Mouse (Mus musculus) c-Kit-positive CD71-positive TER-119-positive erythroid progenitor cells, embryonic 14.5 days (primary cell): ENCODE results near the gene Vti1a.

Source experiments
- DNase-seq: peaks from one replicate; pipeline ENCODE4 v3.0.0-alpha.2; 2013; ENCODE audit warnings: low spot score

Gene Vti1a

DNA sequence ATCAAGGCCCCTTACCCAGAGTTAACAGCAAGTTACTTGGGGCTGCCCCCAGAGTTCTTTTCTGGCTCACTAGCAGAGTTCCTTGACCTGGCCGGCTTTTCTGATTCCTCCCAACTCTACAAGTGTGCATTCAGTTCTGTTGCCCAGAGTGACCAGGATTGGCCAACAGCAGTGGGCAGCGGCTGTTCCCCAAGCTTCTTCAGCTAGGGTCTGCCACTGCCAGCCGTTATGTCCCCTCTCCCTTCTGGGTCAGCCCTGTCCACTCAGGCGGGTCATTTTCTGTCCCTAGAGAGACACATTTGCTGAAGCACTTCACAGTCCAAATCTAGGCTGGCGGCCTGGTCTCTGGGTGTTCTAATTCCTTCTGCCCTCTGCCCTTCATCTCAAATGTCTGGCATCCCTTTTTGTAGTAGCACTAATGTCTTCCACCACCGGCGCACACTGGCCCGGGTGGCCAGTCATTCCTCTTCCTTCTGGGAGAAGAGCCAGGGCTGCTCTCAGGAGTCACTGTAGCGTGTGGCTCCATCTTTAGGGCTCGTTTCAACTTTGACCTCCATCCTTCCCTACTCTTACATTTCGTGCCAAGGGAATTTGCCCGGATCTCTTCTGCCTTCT, 305.0 kb downstream of the Vti1a start:
- no peak for DNase-seq

DNA sequence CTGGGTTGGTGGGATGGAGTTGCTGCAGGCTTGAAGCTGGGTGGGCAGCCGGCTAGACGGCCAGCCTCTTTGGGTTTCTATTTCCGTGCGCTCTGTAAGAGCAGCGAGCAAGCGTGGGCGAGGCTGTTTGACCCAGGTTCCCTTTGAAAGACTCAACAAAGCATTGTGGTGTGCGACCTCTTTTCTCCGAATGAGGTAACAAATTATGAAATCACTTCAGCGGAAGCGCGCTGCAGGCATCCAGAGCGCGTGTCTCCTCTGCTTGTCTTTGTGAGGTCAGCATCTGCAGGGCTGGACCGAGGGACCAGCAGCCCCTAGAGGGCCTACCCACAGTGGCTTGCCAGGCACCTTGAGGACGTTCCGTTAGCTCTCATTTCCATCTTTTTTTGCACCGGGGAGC, 306.7 kb downstream of the Vti1a start:
- no peak for DNase-seq

DNA sequence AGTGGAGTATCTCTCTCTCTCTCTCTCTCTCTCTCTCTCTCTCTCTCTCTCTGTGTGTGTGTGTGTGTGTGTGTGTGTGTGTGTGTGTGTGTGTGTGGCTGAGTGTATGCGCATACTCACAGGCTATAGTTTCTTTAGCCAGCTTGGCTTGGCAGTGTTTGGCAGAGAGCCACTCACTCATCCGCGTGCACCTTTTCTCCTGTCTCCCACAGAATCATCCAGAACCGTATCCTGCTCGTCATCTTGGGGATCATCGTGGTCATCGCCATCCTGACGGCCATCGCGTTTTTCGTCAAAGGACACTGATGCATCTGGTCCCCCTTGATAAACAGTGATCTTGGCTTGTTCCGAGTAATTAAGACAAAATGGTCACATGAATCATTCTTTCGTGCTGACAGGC, 307.5 kb downstream of the Vti1a start:
- no peak for DNase-seq

DNA sequence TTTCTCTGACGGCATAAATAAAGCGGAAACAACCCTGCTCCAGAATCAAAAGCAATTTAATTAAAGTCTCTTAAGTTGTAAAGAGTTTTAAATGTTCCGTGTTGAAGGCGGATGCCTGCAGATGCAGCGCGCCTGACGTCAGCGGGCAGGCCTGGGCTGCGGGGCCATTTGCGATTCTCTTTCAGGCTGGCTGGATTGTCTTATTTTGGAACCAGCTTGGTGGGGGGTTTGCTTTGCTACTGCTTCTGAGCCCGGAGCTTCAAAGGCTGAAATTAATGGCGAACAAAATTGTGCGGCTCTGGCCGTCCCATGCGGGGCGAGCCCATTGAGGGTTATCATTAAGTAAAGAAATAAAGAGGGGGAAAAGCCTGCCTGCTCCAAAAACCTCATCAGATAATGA, 310.4 kb downstream of the Vti1a start:
- DNase-seq, result no peak

DNA sequence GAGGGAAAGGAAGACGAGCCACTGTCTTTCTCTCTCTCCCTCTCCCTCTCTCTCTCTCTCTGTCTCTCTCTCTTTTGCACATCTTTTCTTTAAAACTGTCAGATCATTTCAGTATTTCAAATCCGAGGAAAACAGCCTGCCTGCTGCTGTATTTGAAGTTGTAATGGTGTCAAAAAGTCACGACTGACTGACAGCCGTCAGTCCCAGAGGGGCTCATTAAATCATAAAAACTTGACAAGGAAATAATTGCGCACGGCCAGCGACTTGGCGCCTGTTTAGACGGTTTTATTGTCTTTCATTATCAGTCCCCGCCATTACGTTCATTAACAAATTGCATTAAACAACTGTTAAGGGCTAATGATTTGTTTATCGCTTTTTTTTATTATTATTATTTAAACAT, 310.9 kb downstream of the Vti1a start:
- no peak for DNase-seq

DNA sequence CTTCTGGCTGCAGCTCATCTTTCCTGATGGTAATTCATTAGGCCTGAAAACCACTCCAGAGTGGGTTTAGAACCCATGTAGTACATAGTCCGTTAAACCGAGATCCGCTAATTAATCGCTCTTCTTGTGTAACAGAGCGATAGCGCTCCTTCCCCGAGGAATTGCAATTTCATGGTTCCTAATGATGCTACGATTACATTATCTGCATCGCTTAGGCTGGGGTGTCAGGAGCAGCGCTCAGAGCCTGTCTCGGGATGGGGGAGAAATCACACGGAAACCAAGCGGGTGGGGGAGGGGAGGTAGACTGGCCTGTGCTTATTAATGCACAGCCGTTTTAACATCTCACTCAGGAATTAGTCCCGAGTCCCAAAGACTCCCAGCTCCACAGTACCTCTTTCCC, 319.4 kb downstream of the Vti1a start:
- DNase-seq, result no peak

DNA sequence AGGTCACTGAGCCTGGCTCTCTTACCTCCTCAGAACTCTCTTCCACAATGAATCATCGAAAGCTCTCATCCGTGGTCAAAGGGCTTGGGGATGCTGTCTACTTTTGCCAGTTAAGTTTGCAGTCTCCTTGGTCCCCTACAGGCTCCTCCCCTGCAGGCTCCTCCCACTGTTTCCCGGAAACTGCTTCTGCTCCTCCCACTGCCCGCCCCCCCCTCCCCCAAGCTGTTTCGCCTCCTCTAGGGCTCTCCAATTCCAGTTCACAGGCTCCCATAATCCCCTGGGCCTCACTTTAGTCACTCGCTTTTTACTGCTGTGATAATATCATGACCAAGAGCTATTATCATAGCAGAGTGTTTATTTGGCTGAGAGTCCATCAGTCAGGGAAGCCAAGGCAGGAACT, 324.2 kb downstream of the Vti1a start:
- no peak for DNase-seq

DNA sequence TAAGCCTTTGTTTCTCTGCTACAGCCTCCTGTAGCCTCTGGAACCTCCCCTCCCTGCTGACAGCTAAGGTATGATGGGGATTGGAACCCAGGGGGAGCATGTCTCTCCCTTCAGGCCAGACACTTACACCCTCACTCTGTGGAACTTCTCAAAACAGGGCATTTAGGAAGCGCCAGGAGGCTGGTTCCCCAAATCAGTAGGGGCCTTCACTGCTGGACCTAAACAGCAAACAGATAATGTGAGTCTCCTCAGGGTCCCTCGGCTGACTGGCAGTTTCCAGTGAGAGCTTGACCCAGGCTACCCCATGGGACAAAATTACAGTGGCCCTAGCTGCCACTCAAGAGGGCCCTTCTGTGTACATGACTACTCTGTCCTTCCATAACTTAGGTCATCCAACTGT, 325.8 kb downstream of the Vti1a start:
- no peak for DNase-seq

DNA sequence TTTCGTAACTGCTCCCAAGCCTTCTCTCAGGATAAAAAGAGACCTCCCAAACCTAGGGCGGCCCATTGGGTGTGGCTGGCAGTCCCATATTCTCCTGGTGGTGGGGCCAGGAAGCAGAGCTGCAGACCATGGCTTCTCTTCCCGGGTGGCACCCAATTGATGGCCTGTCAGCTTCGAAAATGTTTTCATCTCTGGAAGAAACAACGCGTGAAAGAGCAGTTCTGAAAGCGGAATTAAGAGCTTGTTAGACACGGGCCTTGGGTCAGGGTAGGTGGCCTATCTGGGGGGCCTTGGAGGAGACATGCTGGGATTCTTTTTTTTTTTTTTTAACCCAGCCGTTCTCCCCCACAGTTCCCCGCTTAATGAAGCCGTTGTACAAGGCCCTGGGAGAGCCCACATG, 326.3 kb downstream of the Vti1a start:
- no peak for DNase-seq

DNA sequence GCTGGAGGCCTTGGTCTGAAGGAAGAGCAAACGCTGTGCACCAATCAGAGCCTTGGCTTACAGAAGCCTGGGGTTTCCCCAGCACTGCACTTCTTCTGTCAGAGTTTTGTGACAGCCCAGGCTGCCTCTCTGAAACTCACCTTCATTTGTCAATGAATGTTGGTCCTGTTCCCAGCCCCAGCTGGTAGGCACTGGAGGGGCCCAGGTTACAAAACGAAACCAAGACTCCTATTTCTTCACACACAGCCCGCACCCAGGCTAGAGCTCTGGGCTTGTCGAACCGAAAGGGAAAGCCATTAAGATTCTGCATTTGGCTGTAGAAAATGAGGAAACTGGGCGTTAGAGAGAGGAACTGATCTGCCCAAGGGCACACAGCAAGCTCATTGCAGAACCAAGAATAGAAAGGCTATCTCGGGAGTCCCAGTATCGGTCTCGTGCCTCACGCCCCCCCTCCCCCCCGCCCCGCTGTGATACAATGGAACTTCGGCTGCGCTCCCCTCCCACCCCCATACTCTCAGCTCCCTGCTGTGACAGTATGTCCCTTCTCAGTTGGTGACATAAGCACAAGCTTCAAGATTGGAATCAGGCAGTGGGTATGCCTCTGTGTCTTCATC, 327.3 kb downstream of the Vti1a start:
- DNase-seq, result peak; percentile 11

DNA sequence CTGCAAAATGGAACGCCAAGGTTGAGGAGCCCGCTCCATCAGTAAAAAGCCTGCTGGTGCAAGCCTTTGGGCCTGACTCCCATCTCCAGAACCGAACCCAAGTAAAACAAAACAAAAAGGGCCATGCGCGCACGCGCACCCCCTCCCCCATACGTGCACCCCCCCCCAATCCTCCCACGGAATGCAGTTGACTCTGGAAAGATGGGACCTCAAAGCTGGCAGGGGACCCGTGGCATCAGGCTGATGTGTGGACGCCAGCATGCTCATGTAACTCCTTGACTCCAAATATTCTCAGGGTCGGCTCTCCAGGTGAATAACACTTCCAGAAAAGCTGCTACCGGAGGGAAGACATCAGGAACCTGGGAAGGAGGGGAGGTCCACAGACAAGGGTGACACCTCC, 327.8 kb downstream of the Vti1a start:
- no peak for DNase-seq

DNA sequence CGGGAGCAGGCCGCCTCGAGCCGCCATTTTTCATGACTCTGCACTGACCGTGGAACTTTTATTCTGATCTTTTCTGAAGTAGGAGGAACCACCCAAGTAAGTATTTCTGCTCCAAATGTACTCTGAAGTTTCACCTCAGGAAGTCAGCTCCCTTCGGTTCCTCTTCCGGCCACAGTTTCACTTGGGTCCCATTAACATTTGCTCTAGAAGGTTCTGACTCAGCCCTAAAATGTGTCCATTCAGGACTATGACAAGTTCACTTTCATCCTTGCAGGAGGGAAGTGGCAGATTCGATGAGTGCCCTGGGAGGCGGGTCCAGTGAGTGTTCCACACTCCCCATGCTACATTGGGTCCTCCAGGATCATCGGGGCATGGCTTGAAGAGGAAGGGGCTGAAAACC, 333.3 kb downstream of the Vti1a start:
- DNase-seq, result no peak

DNA sequence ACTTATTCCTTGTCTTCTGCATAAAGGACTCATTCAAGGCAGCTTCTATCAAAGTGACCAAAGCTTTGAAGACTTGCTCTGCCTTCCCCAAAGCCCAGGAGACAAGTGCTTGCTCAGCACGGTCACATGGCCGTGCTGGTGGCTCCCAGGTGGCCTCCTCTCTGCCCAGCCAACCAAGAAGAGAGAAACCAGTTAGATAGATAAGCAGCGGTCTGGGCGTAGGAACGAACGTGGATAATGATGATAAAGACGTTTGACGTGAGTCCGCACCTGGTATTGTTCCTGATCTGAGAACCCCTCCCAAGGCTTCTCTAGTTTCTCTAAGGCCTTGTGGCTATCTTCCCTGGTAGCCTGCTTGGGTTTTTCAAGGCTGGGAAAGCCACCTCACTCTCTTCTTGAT, 334.9 kb downstream of the Vti1a start:
- DNase-seq, result peak; percentile 23

DNA sequence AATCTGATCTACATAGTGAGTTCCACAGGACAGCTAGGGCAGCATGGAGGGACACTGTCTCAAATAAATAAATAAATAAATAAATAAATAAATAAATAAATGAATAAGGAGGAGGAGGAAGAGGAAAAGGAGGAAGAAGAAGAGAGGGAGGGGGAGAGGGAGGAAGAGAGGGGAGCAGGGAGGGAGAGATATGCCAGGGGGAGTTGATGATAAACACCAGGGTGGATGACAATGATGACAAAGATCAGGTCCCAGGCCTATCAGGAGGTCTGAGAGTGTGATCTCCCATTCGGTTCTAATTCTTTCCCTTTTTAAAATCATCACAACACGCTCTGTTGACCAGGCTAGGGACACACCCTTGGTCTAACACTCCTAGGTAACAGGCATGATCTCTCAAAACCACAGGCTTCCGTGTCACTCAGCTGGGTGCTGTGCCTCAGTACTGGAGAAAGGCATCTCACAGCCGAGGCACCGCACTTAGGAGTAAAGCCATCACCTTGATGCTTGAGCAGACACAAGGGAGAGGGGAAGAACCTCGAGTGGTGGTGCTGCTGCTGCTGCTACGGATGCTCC, 336.7 kb downstream of the Vti1a start:
- no peak for DNase-seq

DNA sequence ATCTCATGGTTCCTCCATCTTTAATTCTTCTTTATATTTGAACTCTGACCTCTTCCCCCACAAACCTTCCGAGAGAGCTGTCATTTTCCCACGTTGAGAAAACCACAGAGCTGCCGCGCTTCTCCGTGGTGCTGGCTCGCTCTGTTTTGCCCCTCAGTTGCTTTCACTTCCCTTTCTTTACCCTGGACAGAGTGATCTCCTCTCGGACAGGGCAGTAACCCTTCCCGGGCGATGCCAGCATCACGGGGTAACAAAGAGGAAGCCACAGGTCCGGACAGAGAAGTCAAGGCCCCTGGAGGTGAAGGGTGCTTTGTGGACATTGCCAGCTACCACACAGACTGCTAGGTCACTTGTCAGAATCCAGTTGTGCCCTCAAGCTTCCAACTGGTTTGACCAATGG, 344.1 kb downstream of the Vti1a start:
- DNase-seq, result no peak

DNA sequence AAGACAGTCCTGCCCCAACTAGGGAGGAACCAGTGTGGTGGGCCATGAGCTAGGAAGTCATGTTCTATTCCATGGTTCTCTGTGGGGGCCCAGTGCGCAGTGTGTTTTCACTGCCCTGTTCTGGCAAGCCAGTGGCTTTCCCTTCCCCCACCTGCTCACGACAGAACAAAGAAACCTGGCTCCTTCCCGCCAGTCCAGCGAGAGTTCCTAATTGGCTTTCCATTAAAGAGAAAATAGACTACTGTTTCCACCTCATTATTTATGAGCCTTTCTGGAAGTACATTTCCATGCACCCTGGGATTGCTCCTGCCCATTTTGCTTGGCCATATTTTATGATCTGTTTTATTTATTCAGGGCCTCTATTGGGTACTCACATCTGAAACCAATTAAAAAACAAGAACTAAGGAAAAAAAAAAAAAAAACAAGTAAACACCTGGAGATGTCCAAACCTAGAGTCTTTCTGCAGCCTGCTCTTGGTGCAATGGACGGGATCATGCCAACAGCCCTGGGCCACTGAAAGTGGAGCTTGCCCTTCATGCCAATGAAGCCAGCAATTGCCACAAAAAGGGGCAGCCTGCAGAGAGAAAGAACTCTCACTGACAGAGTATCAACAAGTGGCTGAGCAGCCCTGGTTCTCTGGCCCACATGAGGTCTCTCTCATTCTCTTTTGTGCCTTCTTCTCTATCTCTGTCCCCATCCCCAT, 346.6 kb downstream of the Vti1a start:
- no peak for DNase-seq

DNA sequence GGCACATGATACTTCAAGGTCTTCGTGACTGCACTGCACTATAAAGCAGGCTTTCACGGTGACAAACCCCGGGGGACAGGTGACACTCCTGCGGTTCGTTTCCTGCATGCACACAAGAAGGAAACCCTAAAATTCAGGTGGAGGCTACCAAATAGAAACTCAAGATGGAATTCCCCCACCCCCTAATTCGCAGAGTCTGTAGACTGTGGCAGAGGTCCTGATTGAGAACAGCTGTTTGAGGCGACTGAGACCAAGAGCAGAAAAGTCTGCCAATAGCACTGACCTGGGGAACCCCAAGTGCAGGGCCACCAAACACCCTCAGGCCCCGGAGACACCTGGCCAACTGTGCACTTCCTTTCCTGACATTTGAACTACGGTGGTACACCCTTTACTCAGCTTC, 351.7 kb downstream of the Vti1a start:
- no peak for DNase-seq

DNA sequence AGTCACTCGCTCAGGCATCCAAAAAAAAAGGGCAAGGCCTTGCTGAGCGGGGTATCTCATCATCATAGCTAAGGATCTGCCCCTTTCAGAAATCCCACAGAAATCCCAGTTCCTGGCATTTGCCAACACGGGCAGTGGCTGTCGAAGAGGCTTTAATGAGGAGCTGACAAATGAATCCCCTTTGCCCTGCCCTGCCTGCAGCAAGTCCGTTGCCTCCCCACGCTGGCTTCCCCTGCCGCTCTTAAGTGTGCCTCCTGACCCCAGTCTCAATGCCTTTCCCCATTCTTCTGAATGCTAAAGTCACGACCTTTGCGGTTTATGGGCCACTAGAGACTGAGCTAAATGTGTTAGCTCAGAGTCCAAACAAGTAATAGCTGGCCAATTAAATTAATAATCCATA, 352.8 kb downstream of the Vti1a start:
- no peak for DNase-seq
